ENCODE assay signal across 23 mouse cellular contexts in the genomic region with DNA sequence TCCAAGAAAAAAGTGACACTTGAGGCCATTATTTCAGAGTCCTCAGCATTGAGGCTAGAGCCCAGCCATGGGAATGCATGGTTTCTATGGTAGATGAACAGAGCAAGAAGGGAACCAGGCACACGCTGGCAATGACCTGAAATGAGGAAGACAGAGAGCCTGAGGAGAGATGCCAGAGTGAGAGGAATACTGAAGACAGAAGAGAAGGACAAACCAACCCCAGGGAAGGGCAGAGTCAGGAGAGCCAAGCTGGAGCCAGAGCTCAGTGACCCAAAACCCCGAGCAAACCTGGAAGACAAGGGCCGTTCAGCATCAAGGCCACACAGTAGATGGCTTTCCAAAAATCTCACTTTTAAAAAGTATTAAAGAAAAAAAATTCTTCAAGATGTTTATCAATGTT. TPM values are rescaled to one million over a fixed set of nuclear protein-coding genes. Genes with fewer than 3 reads are reported as not detected.
DNase-seq lines count a peak whose midpoint lies in the region; ATAC-seq lines count a peak whose summit lies in the region.
"Had no signal": no experiment of that assay in that cellular context is flagged by ENCODE, and none has a peak within 500 bp of the region (broad histone marks: within the 10 kb centered on the region; RNA-seq: fewer than 3 reads in every experiment).

No protein-coding gene starts in this region.

- peaks cover 12% of the 10 kb centered on the region; the same call in 1 of the 2 replicates for H3K36me3 ChIP-seq in heart, embryonic 10.5 days
- H3K36me3 ChIP-seq in kidney, embryonic 15.5 days: no peaks in the 10 kb centered on the region
- H3K36me3 ChIP-seq: forebrain, embryonic 10.5 days had no signal

- peak; percentile 11 for DNase-seq in adrenal gland, adult 2 months
- no peak for DNase-seq in adrenal gland, adult 18-20 months (ENCODE audit: low spot score in 2 of 2)
- peak; percentile 54 for DNase-seq in heart, embryonic 10.5 days (ENCODE audit: low spot score)
- DNase-seq in heart, postnatal 36 days: no peak
- DNase-seq in kidney, adult 9 months: no peak
- no peak for DNase-seq in left cerebral cortex, adult 18-20 months (ENCODE audit: low spot score in 2 of 2)
- DNase-seq: adrenal gland, postnatal 10 days; cerebellum, adult 18-20 months; cerebellum, postnatal 25 days; embryo, embryonic 11 days; forebrain, postnatal 0 days; kidney, postnatal 36 days; lung, adult 18-20 months; lung, postnatal 14 days; midbrain, embryonic 14.5 days; retina, postnatal 1 day; thymus, adult 2 months had no signal

- WGBS in heart, embryonic 10.5 days: 80% methylated on average over 3 of the region's 3 CpGs
- WGBS in kidney, embryonic 15.5 days: 56% methylated on average over 3 of the region's 3 CpGs

- peak overlapping the region; percentile 29; the same call in 1 of the 2 replicates for H3K4me3 ChIP-seq in heart, embryonic 10.5 days
- H3K4me3 ChIP-seq in kidney, embryonic 15.5 days (replicated peaks): no peak overlapping the region
- H3K4me3 ChIP-seq in brown adipose tissue, adult 24 weeks (ENCODE audit: insufficient read depth, low read depth, low read length): peak overlapping the region; percentile 15; the same call in 1 of the 2 replicates
- H3K4me3 ChIP-seq: limb, embryonic 12.5 days had no signal

- intact Hi-C loops in heart, postnatal 36 days (cut with DNase I): loop anchor here (10.0 kb wide), 1 partner anchor 159 kb away; a partner anchor contains a TSS

- no peaks in the 10 kb centered on the region for H3K27me3 ChIP-seq in heart, embryonic 10.5 days (ENCODE audit: insufficient read depth, poor library complexity, severe bottlenecking)
- H3K27me3 ChIP-seq in kidney, embryonic 15.5 days: no peaks in the 10 kb centered on the region
- H3K27me3 ChIP-seq: limb, embryonic 12.5 days had no signal

- H3K27ac ChIP-seq in heart, embryonic 10.5 days: peak overlapping the region; percentile 29; the same call in 1 of the 2 replicates
- no peak overlapping the region for H3K27ac ChIP-seq in kidney, embryonic 15.5 days
- H3K27ac ChIP-seq in brown adipose tissue, adult 24 weeks (replicated peaks; ENCODE audit: low read depth, low read length): no peak overlapping the region
- H3K27ac ChIP-seq: forebrain, embryonic 10.5 days; limb, embryonic 12.5 days had no signal

- H3K4me2 ChIP-seq in kidney, embryonic 15.5 days: 0 out of 2 replicates have a peak overlapping the region, but pooled peaks have one; percentile 14

- no peak for ATAC-seq in kidney, embryonic 15.5 days (replicated peaks; ENCODE audit: low FRiP score)
- ATAC-seq: forebrain, postnatal 0 days; hindbrain, embryonic 16.5 days; intestine, postnatal 0 days had no signal

- H3K4me1 ChIP-seq in heart, embryonic 10.5 days: peaks cover 32% of the 10 kb centered on the region
- H3K4me1 ChIP-seq in kidney, embryonic 15.5 days: peaks cover 22% of the 10 kb centered on the region
- no peaks in the 10 kb centered on the region; the same call in none of the 2 replicates for H3K4me1 ChIP-seq in brown adipose tissue, adult 24 weeks (ENCODE audit: control insufficient read depth, insufficient read depth, insufficient read length, low read length)

- no peak overlapping the region for H3K9ac ChIP-seq in kidney, embryonic 15.5 days
- H3K9ac ChIP-seq: forebrain, postnatal 0 days; limb, embryonic 12.5 days had no signal

- no peaks in the 10 kb centered on the region for H3K9me3 ChIP-seq in heart, embryonic 10.5 days
- H3K9me3 ChIP-seq in kidney, embryonic 15.5 days (replicated peaks): no peaks in the 10 kb centered on the region
- H3K9me3 ChIP-seq: forebrain, embryonic 10.5 days; limb, embryonic 12.5 days had no signal

RNA-seq across cellular contexts. Expression of a gene that starts 2.1 kb away (rescaled TPM):
- 10 to 100 TPM; 53.8 to 54.6 TPM for total RNA-seq in adrenal gland, adult 2 months (2021)
- polyA plus RNA-seq in adrenal gland, adult 2 months (2012; rRNA removed): 9.7 and 9.8 TPM in 2 replicates
- total RNA-seq in adrenal gland, adult 18-20 months (2021): 10 to 100 TPM; 50.4 to 61.2 TPM
- polyA plus RNA-seq in heart, embryonic 10.5 days (2016; fragmentation: Nextera tagmentation; extraction: Ambion mirVana): 30.7 and 47.2 TPM in 2 replicates
- total RNA-seq in heart, postnatal 36 days (2021): 100 to 1,000 TPM; 189 to 212 TPM
- 20.6 and 21.3 TPM in 2 replicates for polyA plus RNA-seq in kidney, embryonic 15.5 days (2015; fragmentation: Nextera tagmentation; extraction: Ambion mirVana)
- 68.4 and 87.7 TPM in 2 replicates for polyA plus RNA-seq in brown adipose tissue, adult 24 weeks (2012; ENCODE audit: insufficient read depth, insufficient read length, missing spikeins)
- 10 to 100 TPM; 23.4 to 25.7 TPM for total RNA-seq in left cerebral cortex, adult 18-20 months (2021)

RNA-seq across cellular contexts. Expression of a gene that starts 53.4 kb away (rescaled TPM):
- 10 to 100 TPM; 10.1 to 26.8 TPM for total RNA-seq in adrenal gland, adult 2 months (2021)
- polyA plus RNA-seq in adrenal gland, adult 2 months (2012; rRNA removed): 11.9 and 18.5 TPM in 2 replicates
- 10 to 100 TPM in 1 of 2 experiments, 1 to 10 TPM in 1; 5.0 to 19.6 TPM for total RNA-seq in adrenal gland, adult 18-20 months (2021)
- 24.8 and 32.7 TPM in 2 replicates for polyA plus RNA-seq in heart, embryonic 10.5 days (2016; fragmentation: Nextera tagmentation; extraction: Ambion mirVana)
- total RNA-seq in heart, postnatal 36 days (2021): 1 to 10 TPM; 2.7 to 5.0 TPM
- 22.7 and 23.5 TPM in 2 replicates for polyA plus RNA-seq in kidney, embryonic 15.5 days (2015; fragmentation: Nextera tagmentation; extraction: Ambion mirVana)
- polyA plus RNA-seq in brown adipose tissue, adult 24 weeks (2012; ENCODE audit: insufficient read depth, insufficient read length, missing spikeins): 5.1 and 8.2 TPM in 2 replicates
- under 1 TPM; 0.26 to 0.77 TPM for total RNA-seq in left cerebral cortex, adult 18-20 months (2021)

Comparison
In these comparisons a context has a peak if more than half of its experiments do, and no peak if none do; other contexts are left out.
1. DNase-seq: peak in adrenal gland, adult 2 months (single experiment) and heart, embryonic 10.5 days (single experiment); none in adrenal gland, adult 18-20 months (0 of 2), heart, postnatal 36 days (0 of 2), kidney, adult 9 months (single experiment) and left cerebral cortex, adult 18-20 months (0 of 2).